Comparison of ENCODE assay signal across 12 mouse cellular contexts in genomic region chr5:131547926-131548325, GRCm38 (mm10).
A peak's percentile ranks its signal among the peaks of the same experiment; 100 is the strongest.
DNase-seq lines count a peak whose midpoint lies in the region; ATAC-seq and TF ChIP-seq lines count a peak whose summit lies in the region.
"Had no signal": no experiment of that assay in that cellular context is flagged by ENCODE, and none has a peak within 500 bp of the region (broad histone marks: within the 10 kb centered on the region; RNA-seq: fewer than 3 reads in every experiment).

No protein-coding gene starts in this region.

- DNase-seq in frontal cortex, postnatal 10 days (ENCODE audit: low spot score in 2 of 2): no peak
- no peak for DNase-seq in limb, embryonic 14.5 days (ENCODE audit: low spot score)
- peak; percentile 60 for DNase-seq in retina, embryonic 14.5 days (ENCODE audit: low spot score)
- no peak for DNase-seq in adrenal gland, adult 8-10 months
- no peak for DNase-seq in kidney, adult 9 months
- DNase-seq: cerebellum, adult 11 months; heart, postnatal 14 days; kidney, adult 8-10 months had no signal

- H3K27me3 ChIP-seq in forebrain, embryonic 15.5 days: no peaks in the 10 kb centered on the region
- no peaks in the 10 kb centered on the region for H3K27me3 ChIP-seq in limb, embryonic 14.5 days (ENCODE audit: control insufficient read depth, insufficient read depth, low read length)

- no peaks in the 10 kb centered on the region for H3K36me3 ChIP-seq in forebrain, embryonic 15.5 days
- H3K36me3 ChIP-seq in limb, embryonic 14.5 days (ENCODE audit: control insufficient read depth, insufficient read depth, low read length): no peaks in the 10 kb centered on the region
- H3K36me3 ChIP-seq: embryonic facial prominence, embryonic 12.5 days; neural tube, embryonic 12.5 days had no signal

- 0 out of 2 replicates have a peak overlapping the region, but pooled peaks have one; percentile 23 for H3K9ac ChIP-seq in forebrain, embryonic 15.5 days (replicated peaks)
- H3K9ac ChIP-seq in limb, embryonic 14.5 days (ENCODE audit: low read depth, low read length, severe bottlenecking): no peak overlapping the region
- H3K9ac ChIP-seq: embryonic facial prominence, embryonic 12.5 days; neural tube, embryonic 12.5 days had no signal

- H3K9me3 ChIP-seq in forebrain, embryonic 15.5 days: no peaks in the 10 kb centered on the region
- no peaks in the 10 kb centered on the region for H3K9me3 ChIP-seq in limb, embryonic 14.5 days (ENCODE audit: control insufficient read depth, low read length)

- peak; percentile 60; the same call in 1 of the 2 replicates for ATAC-seq in frontal cortex, adult (ENCODE audit: low TSS enrichment)
- peak; percentile 62 for ATAC-seq in forebrain, embryonic 15.5 days (replicated peaks)
- peak; percentile 30; the same call in 1 of the 2 replicates for ATAC-seq in limb, embryonic 14.5 days (ENCODE audit: low FRiP score, low read depth)

- H3K4me2 ChIP-seq in forebrain, embryonic 15.5 days (replicated peaks): no peak overlapping the region
- no peak overlapping the region for H3K4me2 ChIP-seq in limb, embryonic 14.5 days (replicated peaks; ENCODE audit: low read depth, low read length, severe bottlenecking)
- H3K4me2 ChIP-seq: embryonic facial prominence, embryonic 12.5 days; neural tube, embryonic 12.5 days had no signal

- no peak for TF ChIP-seq POLR2A in limb, embryonic 14.5 days (IDR thresholded peaks at IDR 0.05; ENCODE audit: borderline replicate concordance, extremely low read depth, insufficient read depth, insufficient read length)

- WGBS in forebrain, embryonic 15.5 days: 43% methylated on average over 6 of the region's 6 CpGs
- WGBS in limb, embryonic 14.5 days: 61% methylated on average over 6 of the region's 6 CpGs

- H3K4me1 ChIP-seq in forebrain, embryonic 15.5 days: peaks cover 43% of the 10 kb centered on the region
- peaks cover 13% of the 10 kb centered on the region; the same call in 1 of the 2 replicates for H3K4me1 ChIP-seq in limb, embryonic 14.5 days (ENCODE audit: control insufficient read depth, insufficient read depth, low read length)

- peak overlapping the region; percentile 57 for H3K27ac ChIP-seq in forebrain, embryonic 15.5 days (replicated peaks)
- H3K27ac ChIP-seq in limb, embryonic 14.5 days (replicated peaks; ENCODE audit: low read depth, low read length): no peak overlapping the region
- H3K27ac ChIP-seq: embryonic facial prominence, embryonic 12.5 days; neural tube, embryonic 12.5 days had no signal

- no peak overlapping the region for H3K4me3 ChIP-seq in forebrain, embryonic 15.5 days
- no peak overlapping the region for H3K4me3 ChIP-seq in limb, embryonic 14.5 days (replicated peaks; ENCODE audit: low read length)
- H3K4me3 ChIP-seq: embryonic facial prominence, embryonic 12.5 days; neural tube, embryonic 12.5 days had no signal
